Mouse (Mus musculus): ENCODE results near the gene Tmem178.
"Not testable (repeated sequence)": the region's sequence is repeated elsewhere in the genome, so short reads cannot be mapped to it uniquely, and the experiment has no call there.

The Tmem178 gene

GRCm38 (mm10) chr17:80943835-80944529 lies 450 bp upstream of the Tmem178 start:
- DNase-seq (ENCODE audit: low read depth in 1 of 2, low spot score in 2 of 2), result no peak

DNA sequence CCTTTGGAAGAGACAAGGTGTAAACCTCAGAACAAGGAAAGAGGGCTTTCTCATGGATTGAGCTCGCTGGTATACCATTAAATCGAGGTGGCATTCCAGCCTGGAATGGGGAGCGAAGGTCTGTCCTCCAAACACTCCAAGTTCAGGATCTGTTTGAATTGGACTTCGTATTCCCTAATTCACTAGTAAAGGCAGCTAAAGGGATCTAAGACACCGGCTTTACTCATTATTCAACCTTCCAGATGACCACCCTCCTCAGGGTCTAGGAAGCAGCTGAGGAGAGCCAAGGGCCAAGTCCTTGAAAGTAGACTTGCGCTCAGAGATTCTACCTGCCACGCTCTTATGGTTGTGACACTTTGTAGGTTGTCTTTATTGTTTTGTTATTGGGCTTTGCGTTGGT lies 1.1 kb downstream of the Tmem178 start:
- not testable (repeated sequence) for DNase-seq (ENCODE audit: low read depth in 1 of 2, low spot score in 2 of 2)

DNA sequence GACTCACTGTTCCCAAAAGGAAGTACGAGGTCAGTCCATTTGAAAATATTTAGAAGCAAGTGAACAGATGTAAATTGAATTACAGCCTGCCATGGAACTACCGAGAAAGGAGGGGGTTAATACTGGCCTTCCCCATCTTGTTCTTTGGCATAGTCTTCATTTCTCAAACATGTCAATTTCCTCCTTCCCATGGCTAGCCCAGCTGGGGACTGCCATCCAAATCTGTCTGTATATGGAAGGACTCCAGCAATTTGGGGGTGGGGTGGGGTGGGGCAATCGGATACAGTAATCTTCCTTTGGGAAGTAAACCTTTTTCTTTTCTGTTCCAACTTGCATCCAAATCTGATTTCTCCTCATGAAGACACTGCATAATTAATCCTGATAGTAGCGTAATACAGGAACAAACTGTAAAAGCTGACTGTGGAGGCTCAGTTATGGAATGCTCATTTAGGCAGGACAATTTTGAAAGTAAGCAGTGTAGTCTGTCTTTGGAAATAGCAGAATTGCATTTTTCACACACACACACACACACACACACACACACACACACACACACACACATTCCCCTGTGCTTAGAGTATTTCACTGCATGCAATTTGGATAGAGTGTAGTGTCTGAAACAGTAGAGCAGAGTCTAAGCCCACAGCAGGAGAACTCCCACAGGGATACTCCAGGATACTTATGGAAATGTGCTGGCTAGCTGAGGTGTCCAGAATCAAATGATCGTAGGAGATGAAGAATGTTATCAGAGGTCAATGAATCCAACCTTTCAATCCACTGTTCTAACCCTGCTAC lies 1.9 kb downstream of the Tmem178 start:
- no peak for DNase-seq (ENCODE audit: low read depth in 1 of 2, low spot score in 2 of 2)

DNA sequence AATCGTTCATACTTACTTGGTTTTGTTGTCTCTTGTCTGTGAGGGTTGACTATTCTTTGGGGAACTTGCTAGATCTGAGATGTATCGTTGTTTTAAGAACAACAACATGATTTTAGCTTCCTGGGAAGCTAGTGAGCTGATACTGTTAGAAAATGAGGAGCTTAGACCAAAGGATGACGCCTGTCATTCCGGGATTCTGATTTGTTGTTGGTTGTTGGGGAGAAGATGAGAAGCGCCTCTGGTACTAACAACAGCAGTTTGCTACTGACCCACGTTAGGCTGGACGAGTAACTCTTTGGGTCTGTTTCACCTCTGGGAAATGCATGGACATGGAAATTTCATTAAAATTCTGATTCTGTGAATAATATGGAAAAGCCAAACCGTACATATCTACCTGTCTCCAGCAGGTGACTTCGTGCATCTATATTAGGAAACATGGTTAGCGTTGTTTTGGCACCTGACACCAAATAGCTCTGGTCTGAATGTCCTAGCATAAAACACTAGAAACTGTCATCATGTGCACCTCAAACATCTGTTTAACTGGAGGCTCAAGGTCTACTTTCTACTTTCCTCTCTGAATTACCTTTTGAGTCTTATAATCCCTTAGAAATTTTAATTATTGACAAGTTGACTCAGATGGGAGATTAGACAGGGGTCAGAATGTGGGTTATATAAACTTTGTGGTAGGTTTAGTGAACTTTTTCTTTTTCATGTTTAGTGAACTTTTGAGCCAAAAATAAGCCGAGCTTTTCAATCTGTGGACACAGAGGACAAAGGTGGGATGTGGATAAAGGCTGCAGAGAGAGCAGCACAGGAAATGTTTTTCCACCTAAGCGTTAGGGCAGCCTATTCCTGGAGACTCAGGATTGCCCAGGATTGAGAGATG lies 2.9 kb downstream of the Tmem178 start:
- no peak for DNase-seq (ENCODE audit: low read depth in 1 of 2, low spot score in 2 of 2)

DNA sequence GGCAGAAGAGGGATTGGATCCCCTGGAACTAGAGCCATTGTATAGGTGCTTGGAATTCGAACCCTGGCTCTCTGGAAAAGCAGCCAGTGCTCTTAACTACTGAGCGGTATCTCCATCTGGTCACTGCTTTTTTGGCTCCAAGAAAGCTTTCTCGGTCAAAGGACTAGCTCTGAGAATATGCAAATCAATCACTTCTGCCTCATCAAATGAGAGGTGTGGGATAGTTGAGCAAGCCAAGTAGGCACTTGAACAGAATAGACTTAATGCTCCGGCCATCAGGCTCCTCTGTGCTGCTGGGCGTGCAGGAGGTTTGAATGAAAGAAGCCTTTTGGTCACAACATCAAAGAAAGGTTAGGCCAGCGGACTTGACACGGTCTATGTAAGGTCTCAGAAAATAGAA lies 5.0 kb downstream of the Tmem178 start:
- DNase-seq (ENCODE audit: low read depth in 1 of 2, low spot score in 2 of 2), result no peak

GRCm38 (mm10) chr17:80949895-80950294 lies 5.5 kb downstream of the Tmem178 start:
- DNase-seq (ENCODE audit: low read depth in 1 of 2, low spot score in 2 of 2), result no peak

GRCm38 (mm10) chr17:80952305-80952704 lies 7.9 kb downstream of the Tmem178 start:
- DNase-seq (ENCODE audit: low read depth in 1 of 2, low spot score in 2 of 2), result no peak

GRCm38 (mm10) chr17:80955415-80955814 lies 11.0 kb downstream of the Tmem178 start:
- no peak for DNase-seq (ENCODE audit: low read depth in 1 of 2, low spot score in 2 of 2)

DNA sequence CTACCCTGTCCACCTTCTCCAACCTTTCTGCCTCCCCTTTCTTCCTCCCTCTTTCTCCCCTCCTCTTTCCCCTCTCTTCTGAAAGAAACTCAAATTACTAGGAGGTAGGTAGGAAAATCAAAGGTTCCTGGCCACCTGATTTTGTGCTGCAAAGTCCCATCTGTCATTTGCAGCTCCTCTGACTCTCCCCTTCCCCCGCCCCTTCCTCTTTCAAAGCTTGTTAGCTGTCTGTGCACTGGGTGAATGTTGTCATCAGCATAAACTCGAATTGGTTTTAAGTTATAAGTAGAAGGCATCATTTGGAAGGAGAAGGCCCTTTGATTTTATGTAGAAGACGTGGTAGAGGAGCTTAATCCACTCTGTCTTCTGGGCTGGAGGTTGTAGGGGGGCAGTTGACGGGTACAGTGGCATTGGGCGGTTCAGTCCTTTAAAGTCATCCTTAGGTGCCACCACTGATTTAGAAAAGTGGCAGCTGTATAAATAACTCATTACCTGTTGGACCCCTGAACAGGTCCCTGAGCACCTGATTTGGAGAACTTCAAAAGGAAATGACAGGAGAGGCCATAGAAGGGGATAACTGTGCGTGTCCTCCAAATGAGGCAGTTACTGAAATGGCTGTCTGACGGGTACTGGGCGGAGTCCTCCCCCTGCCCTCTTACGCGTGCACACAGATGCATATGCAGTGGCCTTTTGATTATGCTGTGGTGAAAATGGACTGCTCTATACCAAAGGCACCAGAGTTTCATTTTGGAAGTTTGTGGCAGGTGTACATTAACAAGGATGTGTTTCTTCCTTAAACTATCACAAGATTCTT lies 11.8 kb downstream of the Tmem178 start:
- no peak for DNase-seq (ENCODE audit: low read depth in 1 of 2, low spot score in 2 of 2)

DNA sequence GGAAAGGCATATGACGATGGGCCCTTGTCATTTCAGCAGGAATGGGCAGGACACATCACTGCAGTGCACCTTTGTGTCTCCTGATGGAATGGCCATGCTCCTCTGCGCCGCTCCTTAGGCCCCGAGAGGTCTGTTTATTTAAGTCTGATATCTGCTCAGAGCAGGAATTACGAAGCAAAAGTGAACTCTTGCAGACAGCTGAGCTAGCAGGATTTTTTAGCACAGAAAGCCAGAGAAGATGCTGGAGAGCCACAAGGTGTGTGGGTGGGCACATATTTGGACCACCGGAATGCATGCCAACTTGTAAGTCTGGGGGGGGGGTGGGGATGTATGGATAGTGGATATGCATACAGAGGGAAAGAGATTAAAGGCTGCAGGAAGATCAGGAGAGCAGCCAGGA lies 13.9 kb downstream of the Tmem178 start:
- no peak for DNase-seq (ENCODE audit: low read depth in 1 of 2, low spot score in 2 of 2)

DNA sequence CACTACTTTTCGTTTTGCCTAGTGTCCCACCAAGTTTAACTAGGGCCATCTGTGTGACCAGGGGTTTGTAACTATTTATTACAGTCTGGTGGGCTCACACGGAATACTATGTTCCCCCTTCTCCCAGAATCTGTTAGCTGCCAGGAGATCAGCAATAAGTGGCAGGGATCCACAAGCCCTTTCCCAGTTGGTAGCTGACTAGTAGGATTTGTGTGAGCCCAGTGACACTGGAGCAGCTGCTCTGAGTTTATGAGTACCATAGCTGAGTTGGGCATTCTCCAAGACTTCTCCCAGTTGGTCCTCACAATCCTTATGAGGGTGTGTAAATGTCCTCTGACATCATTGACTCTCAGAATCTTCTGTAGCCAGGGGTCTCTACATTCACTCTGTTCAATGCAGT lies 15.4 kb downstream of the Tmem178 start:
- no peak for DNase-seq (ENCODE audit: low read depth in 1 of 2, low spot score in 2 of 2)

- no peak for DNase-seq (ENCODE audit: low read depth in 1 of 2, low spot score in 2 of 2)
These were observed 23.0 kb downstream of the Tmem178 start for GRCm38 (mm10) chr17:80967475-80967874.

GRCm38 (mm10) chr17:80969643-80970619 lies 25.5 kb downstream of the Tmem178 start:
- DNase-seq (ENCODE audit: low read depth in 1 of 2, low spot score in 2 of 2), result no peak

DNA sequence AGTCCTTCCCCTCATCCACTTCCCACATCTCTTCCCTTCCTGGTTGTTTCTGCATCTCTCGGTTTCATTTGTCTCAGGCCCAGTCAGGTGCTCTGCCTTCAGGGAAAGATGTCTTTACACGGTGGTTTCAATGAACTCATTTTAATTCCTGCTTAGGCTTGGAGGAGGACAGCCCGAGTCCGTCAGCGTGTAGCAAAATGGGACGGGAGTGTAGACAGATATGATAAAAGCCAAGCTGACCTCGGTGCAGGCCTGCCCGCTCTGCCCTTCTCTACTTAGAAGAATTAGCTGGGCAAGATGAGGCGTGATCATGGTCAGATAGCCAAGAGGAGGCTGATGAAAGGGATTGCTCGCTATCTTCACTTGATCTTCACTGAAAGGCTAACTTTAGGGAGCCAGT lies 26.3 kb downstream of the Tmem178 start:
- no peak for DNase-seq (ENCODE audit: low read depth in 1 of 2, low spot score in 2 of 2)

DNA sequence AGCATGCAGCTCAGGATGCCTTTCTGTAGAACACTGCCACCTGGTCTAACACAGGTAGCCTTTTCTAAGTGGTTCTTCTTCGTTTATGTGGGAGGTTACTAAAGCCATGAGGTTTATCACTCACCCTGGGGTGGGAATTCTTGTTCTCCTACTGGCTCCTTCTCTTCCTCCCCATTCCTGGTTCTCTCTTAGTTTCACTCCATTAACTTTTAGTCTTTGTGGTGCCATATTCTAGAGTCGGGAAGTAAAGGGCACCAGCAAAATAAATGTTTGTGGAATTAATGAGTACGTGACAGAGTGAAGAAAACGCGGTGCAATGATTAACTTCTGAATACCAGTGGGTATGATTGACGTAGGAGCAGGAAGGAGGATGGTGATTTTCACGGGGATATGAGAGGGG lies 28.5 kb downstream of the Tmem178 start:
- no peak for DNase-seq (ENCODE audit: low read depth in 1 of 2, low spot score in 2 of 2)

GRCm38 (mm10) chr17:80977245-80977644 lies 32.8 kb downstream of the Tmem178 start:
- no peak for DNase-seq (ENCODE audit: low read depth in 1 of 2, low spot score in 2 of 2)

GRCm38 (mm10) chr17:80980096-80980495 lies 35.7 kb downstream of the Tmem178 start:
- DNase-seq (ENCODE audit: low read depth in 1 of 2, low spot score in 2 of 2), result no peak

DNA sequence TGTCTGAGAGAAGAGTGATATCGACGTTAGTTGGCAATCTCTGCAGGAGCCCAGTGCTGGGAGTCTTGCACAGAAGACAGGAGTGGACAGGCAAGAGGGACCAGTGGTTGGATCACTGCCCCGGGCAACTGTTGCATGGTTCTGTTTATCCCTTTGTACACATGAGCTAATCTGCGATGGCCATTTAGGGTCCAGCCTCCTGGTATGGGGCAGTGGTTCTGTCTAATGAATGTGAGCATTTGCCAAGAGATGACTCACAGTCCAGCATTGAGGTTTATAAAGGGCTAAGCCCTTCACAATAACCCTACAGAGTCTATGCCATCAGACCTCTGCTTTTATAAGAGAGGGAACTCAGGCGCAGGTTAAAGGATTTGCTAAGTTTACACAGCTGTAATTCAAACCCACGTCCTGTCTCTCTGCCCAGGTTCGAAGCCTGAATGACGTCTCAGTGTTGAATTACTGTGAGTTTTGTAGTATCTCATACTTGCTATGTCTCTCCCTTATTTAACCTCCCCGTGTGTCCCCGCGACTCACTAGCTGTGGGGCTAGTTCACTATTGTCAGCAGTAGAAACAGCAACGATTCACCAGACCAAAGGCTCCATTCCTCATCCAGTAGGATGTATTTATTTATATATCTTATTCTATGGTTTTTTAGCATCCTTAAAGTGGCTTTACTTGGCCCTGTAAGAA lies 37.4 kb downstream of the Tmem178 start:
- no peak for DNase-seq (ENCODE audit: low read depth in 1 of 2, low spot score in 2 of 2)

- peak in 1 of 2 experiments; percentile 20 for DNase-seq (ENCODE audit: low read depth in 1 of 2, low spot score in 2 of 2)
These were observed 38.0 kb downstream of the Tmem178 start for GRCm38 (mm10) chr17:80982412-80982787.

Data from monocyte, adult 2 months (primary cell).